Mouse (Mus musculus): ENCODE measurements at regions not wholly inside any gene's neighbourhood (a gene's known extent, or its start where the extent isn't known, plus 50 kb on each side); places are given as distances from the start of the nearest gene placed in this dataset.

DNA sequence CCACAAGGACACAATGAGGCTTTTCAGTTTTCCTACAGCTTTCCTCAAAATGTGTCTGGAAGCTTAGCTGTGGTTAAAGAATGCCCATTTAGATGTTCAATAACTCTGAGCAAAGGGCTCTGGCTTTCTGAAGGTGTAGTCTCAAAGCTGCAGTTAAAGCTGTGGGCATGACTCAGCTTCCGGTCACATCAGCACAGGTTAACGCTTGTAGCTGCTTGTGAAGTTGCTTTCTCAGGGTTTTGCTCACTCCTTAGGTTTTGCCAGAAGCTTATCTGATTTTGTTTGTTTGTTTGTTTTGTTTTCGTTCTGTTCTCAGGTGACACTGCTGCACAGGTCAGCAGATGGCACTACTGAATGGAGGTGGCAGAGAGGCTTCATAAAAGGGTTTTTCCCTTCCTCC is 444.2 kb downstream of the Ets1 start:
- TF ChIP-seq CTCF (conservative IDR thresholded peaks at IDR 0.05; ENCODE audit: insufficient read depth, insufficient read length, low read depth, low read length) (0 out of 2 replicates have a peak, but pooled peaks have one; percentile 9), POLR2A (IDR thresholded peaks at IDR 0.05; ENCODE audit: low read depth, low read length) (no peak)
